Mouse (Mus musculus) heart, embryonic 16.5 days (tissue): ENCODE results near the gene Gpr162. TPM values are rescaled to one million over a fixed set of nuclear protein-coding genes. Genes with fewer than 3 reads are reported as not detected.

Source experiments
- ATAC-seq: fragments of 200-750 bp; cut with Nextera tagmentation; replicated peaks from 2 replicates; pipeline ENCODE4 v1.8.0; 2017; ENCODE audit warnings: moderate number of reproducible peaks; ENCODE audit not compliant: insufficient read depth, low FRiP score; ENCODE audit errors: extremely low read depth
- H3K27ac ChIP-seq: fragments of 300-500 bp; sonication (generic); 2 replicates; pipeline ENCODE4 v1.5.1; 2014; ENCODE audit warnings: mild to moderate bottlenecking, low read length, control low read depth, moderate library complexity
- H3K27me3 ChIP-seq: fragments of 300-500 bp; sonication (generic); 2 replicates; pipeline ENCODE4 v1.6.1; 2014; ENCODE audit warnings: low read length, mixed read lengths; ENCODE audit not compliant: control insufficient read depth, insufficient read depth
- H3K36me3 ChIP-seq: fragments of 300-500 bp; sonication (generic); 2 replicates; pipeline ENCODE4 v1.6.1; 2014; ENCODE audit not compliant: control insufficient read depth, insufficient read depth
- H3K4me1 ChIP-seq: fragments of 300-500 bp; sonication (generic); 2 replicates; pipeline ENCODE4 v1.6.1; 2014; ENCODE audit warnings: low read length, mixed read lengths; ENCODE audit not compliant: control insufficient read depth, insufficient read depth
- H3K4me2 ChIP-seq: fragments of 300-500 bp; sonication (generic); 2 replicates; pipeline ENCODE4 v1.6.1; 2014; ENCODE audit warnings: low read depth, mild to moderate bottlenecking, control low read depth, low read length
- H3K4me3 ChIP-seq: fragments of 300-500 bp; sonication (generic); 2 replicates; pipeline ENCODE4 v1.5.1; 2014; ENCODE audit warnings: mild to moderate bottlenecking, control low read depth, low read length
- H3K9ac ChIP-seq: fragments of 300-500 bp; sonication (generic); 2 replicates; pipeline ENCODE4 v1.6.1; 2014; ENCODE audit warnings: low read length, control low read depth
- H3K9me3 ChIP-seq: fragments of 300-500 bp; sonication (generic); replicated peaks from 2 replicates; pipeline ENCODE4 v1.6.1; 2016; ENCODE audit warnings: low read length; ENCODE audit not compliant: control insufficient read depth
- WGBS: fragments of 180-500 bp; shearing (Covaris S2); extraction: QIAGEN DNeasy Blood & Tissue Kit; methylation state at CpG from one replicate; pipeline ENCODE4 v1.1.7; 2014; 5-methylcytosine and 5-hydroxymethylcytosine counted together
- polyA plus RNA-seq: library from polyadenylated mRNA; unstranded; fragments of >200 nt; fragmentation: Nextera tagmentation; extraction: Ambion mirVana; gene quantifications from 2 replicates; pipeline ENCODE4 v1.2.1, GENCODE M21; 2015

Gpr162 gene
- polyA plus RNA-seq, 1 experiment from 2014 or later, result 2.7 TPM

GRCm38 (mm10) chr6:124817971-124818370 is 45.8 kb downstream of the Gpr162 start:
- 81% methylated on average over 8 of the region's 8 CpGs for WGBS
- H3K36me3 ChIP-seq, result peaks cover 61% of the 10 kb centered on the region
- ATAC-seq, result no peak

GRCm38 (mm10) chr6:124817563-124817962 is 46.2 kb downstream of the Gpr162 start:
- Histone ChIP-seq H3K27me3 (no peaks in the 10 kb centered on the region), H3K9ac (no peak overlapping the region), H3K4me2 (no peak overlapping the region), H3K36me3 (peaks cover 57% of the 10 kb centered on the region), H3K27ac (no peak overlapping the region), H3K4me3 (no peak overlapping the region), H3K9me3 (no peaks in the 10 kb centered on the region), H3K4me1 (peaks cover 13% of the 10 kb centered on the region)
- 92% methylated on average over 8 of the region's 8 CpGs for WGBS
- no peak for ATAC-seq

More at GRCm38 (mm10) chr6:124817971-124818370, 45.8 kb downstream of the Gpr162 start:
- Histone ChIP-seq H3K9me3 (no peaks in the 10 kb centered on the region), H3K9ac (no peak overlapping the region), H3K4me3 (no peak overlapping the region), H3K27me3 (no peaks in the 10 kb centered on the region), H3K27ac (no peak overlapping the region), H3K4me2 (no peak overlapping the region), H3K4me1 (peaks cover 9% of the 10 kb centered on the region)

- ATAC-seq, result no peak
- H3K9ac ChIP-seq, result no peak overlapping the region
- H3K36me3 ChIP-seq, result peaks cover 55% of the 10 kb centered on the region
- H3K9me3 ChIP-seq, result no peaks in the 10 kb centered on the region
- no peaks in the 10 kb centered on the region for H3K27me3 ChIP-seq
- no peak overlapping the region for H3K27ac ChIP-seq
- no peak overlapping the region for H3K4me3 ChIP-seq
- WGBS, result 95% methylated on average over 11 of the region's 11 CpGs
- no peak overlapping the region for H3K4me2 ChIP-seq
- peaks cover 18% of the 10 kb centered on the region for H3K4me1 ChIP-seq
Observed at GRCm38 (mm10) chr6:124817125-124817524, 46.7 kb downstream of the Gpr162 start.

GRCm38 (mm10) chr6:124816611-124817010 is 47.2 kb downstream of the Gpr162 start:
- H3K4me2 ChIP-seq, result no peak overlapping the region
- no peak overlapping the region for H3K9ac ChIP-seq
- H3K4me3 ChIP-seq, result no peak overlapping the region
- H3K9me3 ChIP-seq, result no peaks in the 10 kb centered on the region
- ATAC-seq, result no peak
- H3K27ac ChIP-seq, result no peak overlapping the region
- WGBS, result 93% methylated on average over 4 of the region's 4 CpGs
- H3K36me3 ChIP-seq, result peaks cover 55% of the 10 kb centered on the region
- peaks cover 23% of the 10 kb centered on the region for H3K4me1 ChIP-seq
- no peaks in the 10 kb centered on the region for H3K27me3 ChIP-seq

- WGBS, result 67% methylated on average over 9 of the region's 9 CpGs
- Histone ChIP-seq H3K4me3 (no peak overlapping the region), H3K4me1 (peaks cover 32% of the 10 kb centered on the region), H3K9me3 (no peaks in the 10 kb centered on the region), H3K36me3 (peaks cover 52% of the 10 kb centered on the region), H3K27me3 (no peaks in the 10 kb centered on the region), H3K27ac (no peak overlapping the region), H3K4me2 (no peak overlapping the region), H3K9ac (no peak overlapping the region)
- no peak for ATAC-seq
Observed at GRCm38 (mm10) chr6:124814858-124815774, 48.7 kb downstream of the Gpr162 start.

GRCm38 (mm10) chr6:124814448-124814847 is 49.3 kb downstream of the Gpr162 start:
- Histone ChIP-seq H3K36me3 (peaks cover 46% of the 10 kb centered on the region), H3K4me2 (peak overlapping the region; percentile 90), H3K9ac (peak overlapping the region; percentile 41; the same call in 1 of the 2 replicates), H3K27me3 (no peaks in the 10 kb centered on the region), H3K9me3 (no peaks in the 10 kb centered on the region), H3K27ac (no peak overlapping the region), H3K4me1 (peaks cover 38% of the 10 kb centered on the region), H3K4me3 (peak overlapping the region; percentile 89)
- WGBS, result 38% methylated on average over 8 of the region's 8 CpGs
- ATAC-seq, result no peak

DNA sequence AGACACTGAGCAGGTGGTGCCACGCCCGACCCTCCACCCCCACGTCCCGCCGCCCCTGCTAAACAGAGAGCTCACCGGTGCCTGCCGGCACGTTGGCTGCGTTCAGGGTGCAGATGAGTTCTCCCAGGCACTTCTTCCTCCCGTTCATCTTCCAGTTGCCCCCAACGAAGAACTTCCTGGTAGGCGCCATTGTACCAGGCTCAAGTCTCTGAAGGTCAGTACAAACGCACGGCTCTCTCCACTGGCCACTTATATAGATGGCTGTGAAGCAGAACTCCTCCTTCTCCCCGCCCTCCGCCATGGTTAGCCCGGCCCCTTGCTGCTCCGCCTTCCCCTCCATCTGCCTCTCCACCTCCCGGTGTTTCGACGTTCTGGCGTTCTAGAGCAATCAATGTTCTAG is 49.9 kb downstream of the Gpr162 start, which contains the start of gene Tpi1:
Tpi1 (minus strand) TSS at position 364 of the 400 bp plus-strand sequence.
- WGBS, result 0% methylated on average over 22 of the region's 22 CpGs
- Histone ChIP-seq H3K4me1 (peaks cover 41% of the 10 kb centered on the region), H3K4me2 (peak within 1 kb of the TSS; percentile 90), H3K27me3 (no peaks in the 10 kb centered on the region), H3K27ac (peak within 1 kb of the TSS; percentile 99), H3K9me3 (no peaks in the 10 kb centered on the region), H3K9ac (peak within 1 kb of the TSS; percentile 97), H3K36me3 (peaks cover 41% of the 10 kb centered on the region), H3K4me3 (peak within 1 kb of the TSS; percentile 89)
- ATAC-seq, result peak; percentile 88

DNA sequence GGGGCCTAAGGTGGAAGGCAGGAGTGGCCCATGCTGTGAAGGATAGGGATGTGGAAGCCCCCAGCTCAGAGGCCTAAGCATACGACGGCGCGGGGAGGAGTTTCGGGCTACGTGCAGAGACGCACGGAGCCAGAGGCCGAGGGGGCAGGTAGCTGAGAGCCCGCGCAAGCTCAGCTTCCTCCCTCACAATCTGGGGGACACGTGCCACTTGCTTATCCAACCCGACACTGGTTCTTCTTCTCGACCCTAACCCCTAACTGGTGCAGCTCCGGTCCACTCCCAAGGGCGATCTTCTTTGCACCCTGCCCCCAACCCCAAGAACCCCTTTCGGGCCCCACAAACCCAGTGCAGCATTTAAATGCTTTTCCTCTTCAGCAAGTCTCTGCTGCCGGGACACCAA is 50.3 kb downstream of the Gpr162 start:
- peak; percentile 71 for ATAC-seq
- WGBS, result under 1% methylated on average over 18 of the region's 18 CpGs
- H3K4me1 ChIP-seq, result peaks cover 41% of the 10 kb centered on the region
- no peaks in the 10 kb centered on the region for H3K27me3 ChIP-seq
- H3K4me3 ChIP-seq, result peak overlapping the region; percentile 89
- peak overlapping the region; percentile 90 for H3K4me2 ChIP-seq
- H3K36me3 ChIP-seq, result peaks cover 40% of the 10 kb centered on the region
- no peaks in the 10 kb centered on the region for H3K9me3 ChIP-seq
- H3K27ac ChIP-seq, result peak overlapping the region; percentile 99
- peak overlapping the region; percentile 97 for H3K9ac ChIP-seq

DNA sequence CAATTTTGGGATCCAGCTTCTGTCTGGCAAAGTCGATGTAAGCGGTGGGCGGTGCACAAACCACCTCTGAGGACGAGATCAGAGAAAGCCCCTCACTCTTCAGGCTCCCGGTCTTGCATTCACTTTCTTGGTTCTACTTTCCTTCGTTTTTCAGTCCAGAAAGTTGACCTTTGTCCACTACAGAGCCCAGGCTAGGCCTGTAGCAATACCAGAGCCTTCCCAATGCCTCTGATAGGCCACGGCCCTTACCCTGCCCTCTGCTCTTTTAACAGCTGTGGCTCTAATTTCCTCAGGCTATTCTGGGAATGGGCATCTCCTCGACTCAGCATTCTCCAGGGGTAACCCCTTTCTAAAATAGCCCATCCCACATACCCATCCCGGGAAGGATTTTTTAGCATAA is 50.9 kb downstream of the Gpr162 start:
- H3K4me3 ChIP-seq, result peak overlapping the region; percentile 89
- H3K27me3 ChIP-seq, result no peaks in the 10 kb centered on the region
- whole genome bisulfite sequencing, result 13% methylated on average over 9 of the region's 9 CpGs
- H3K4me2 ChIP-seq, result peak overlapping the region; percentile 90
- H3K4me1 ChIP-seq, result peaks cover 46% of the 10 kb centered on the region
- ATAC-seq, result no peak
- H3K27ac ChIP-seq, result peak overlapping the region; percentile 99
- H3K9me3 ChIP-seq, result no peaks in the 10 kb centered on the region
- H3K9ac ChIP-seq, result peak overlapping the region; percentile 97
- H3K36me3 ChIP-seq, result peaks cover 34% of the 10 kb centered on the region
